Mouse (Mus musculus) erythroid progenitor cell, adult 5-6 weeks (primary cell): ENCODE results near the gene Nfib. TPM values are rescaled to one million over a fixed set of nuclear protein-coding genes. Genes with fewer than 3 reads are reported as not detected.

Experiments used
- ATAC-seq: replicated peaks from 2 replicates; pipeline ENCODE4 v1.8.0; 2016; ENCODE audit warnings: moderate number of reproducible peaks, mild to moderate bottlenecking, moderate TSS enrichment, inconsistent platforms; ENCODE audit not compliant: poor library complexity, low FRiP score, severe bottlenecking
- total RNA-seq, 2 experiments: library from RNA; stranded (forward) in 1 of 2; stranded (reverse) in 1 of 2; fragments of 150-400 nt in 1 of 2; fragments of 186-747, 209-891 nt in 1 of 2; gene quantifications; 2 replicates each; pipeline versions ENCODE4 v1.2.3 to v1.2.4; 2015 to 2017; ENCODE audit warnings: low replicate concordance in 2 of 2

Gene Nfib
- total RNA-seq, 2 experiments from 2014 or later: 1.3 TPM; not detected in 1

DNA sequence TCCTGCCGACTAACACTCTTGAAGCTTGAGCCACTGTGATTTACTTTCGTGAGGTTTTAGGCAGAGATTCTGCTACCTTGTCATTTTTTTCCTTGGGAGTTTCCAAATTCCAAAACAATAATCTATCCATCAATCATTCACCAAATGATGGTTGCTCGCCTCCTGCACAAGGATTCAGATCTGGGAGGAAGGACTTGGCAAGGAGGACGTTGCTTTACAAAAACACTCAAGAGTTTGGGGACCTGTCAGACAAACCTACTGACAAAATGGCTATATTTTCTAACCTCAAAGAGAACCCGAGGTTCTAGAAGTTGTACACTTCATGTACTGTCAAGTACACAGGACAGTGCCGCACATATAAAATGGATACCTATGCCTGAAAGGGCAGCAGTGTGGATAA, 299.0 kb downstream of the Nfib start:
- no peak for ATAC-seq

DNA sequence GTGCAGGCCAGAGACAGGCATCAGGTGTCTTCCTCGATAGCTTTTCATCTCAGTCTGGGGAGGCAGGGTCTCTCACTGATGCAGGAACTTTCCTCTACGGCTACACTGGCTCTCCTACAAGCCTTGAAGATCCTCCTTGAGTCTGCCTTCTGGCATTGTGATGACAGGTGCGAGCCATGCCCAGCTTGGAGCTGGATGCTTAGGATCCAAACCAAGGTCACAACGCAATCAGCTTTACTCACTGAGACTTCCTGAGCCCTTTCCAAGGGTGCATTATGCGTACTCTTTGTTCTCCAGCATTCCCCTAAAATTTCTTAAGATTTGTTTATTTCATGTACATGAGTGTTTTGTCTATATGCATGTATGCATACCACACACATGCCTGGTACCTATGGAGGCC, 299.8 kb downstream of the Nfib start:
- ATAC-seq: no peak

DNA sequence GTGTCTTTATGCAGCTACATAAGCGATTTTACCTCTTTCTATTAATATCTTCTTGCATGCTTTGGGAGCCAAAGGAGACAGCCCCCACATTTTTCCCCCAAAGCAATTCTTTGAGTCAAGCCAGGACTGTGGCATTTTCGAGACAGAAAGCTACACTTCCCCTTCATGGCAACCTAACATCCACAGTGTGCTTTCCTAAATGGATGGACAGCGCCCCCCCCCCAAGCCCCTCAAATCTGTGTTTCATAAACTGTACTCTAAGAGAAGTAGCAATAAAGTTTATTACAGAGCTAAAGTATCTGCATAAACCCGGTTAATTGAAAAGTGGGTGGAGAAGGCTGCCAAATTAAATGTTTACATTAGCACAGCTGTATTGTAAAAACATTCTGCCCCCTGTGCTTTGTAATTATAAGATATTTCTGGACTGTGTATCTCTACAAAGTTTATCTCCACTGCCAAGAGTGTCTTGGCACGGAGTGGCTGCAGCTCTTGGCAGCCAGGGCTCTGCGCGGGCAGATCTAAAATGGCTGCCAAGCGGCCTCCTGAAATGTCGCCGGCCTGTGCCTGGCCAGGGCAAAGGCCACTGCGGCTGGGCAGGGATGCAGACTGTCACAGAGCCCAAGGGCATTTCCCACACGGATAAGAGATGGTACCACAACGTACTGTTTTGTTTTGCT, 301.4 kb downstream of the Nfib start:
- no peak for ATAC-seq

DNA sequence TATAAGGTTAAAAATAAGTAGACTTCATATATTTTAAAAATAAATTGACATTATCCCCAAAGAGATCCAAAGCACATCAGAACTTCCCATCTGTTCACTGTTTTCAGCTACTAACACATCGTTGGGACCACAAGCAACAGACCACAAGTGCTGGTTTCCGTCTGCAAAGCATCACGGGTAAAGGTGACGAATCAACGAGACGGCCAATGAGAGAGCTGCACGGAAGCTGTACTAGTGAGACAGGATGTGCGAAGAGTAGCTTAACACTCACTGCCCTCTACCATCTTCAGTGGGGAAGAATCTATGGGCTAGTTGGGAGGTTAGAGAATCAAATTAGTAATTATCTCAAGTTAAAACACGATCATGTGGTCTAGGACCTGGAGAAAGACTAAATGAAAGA, 302.9 kb downstream of the Nfib start:
- no peak for ATAC-seq

DNA sequence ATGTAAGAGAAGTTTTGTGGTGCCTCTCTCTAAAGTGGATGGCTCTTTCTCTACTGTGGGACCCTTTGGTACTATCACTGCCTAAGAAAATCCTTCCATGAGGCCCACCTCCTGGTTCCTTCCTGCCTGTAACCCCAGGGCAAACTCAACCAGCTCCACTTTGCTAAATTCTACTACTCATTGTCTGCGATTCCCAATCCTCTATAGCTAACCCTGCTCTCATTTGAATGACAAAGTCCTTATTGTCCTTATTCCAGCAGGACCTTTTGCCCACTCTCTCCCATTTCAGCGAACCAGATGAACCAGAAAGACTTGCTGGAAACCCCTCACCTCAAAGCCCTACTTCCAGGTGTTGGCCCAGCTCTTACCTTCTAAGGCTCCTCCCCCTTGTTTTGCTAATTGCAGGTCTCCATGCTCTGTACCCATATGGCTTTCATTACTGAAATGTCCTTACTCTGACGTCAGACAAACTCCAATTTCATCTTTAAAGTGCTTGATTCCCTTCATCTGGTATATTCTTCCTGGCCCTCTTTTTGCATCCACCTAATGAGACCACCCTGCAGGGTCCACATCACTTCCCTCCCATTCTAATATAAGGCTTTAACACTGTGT, 304.0 kb downstream of the Nfib start:
- no peak for ATAC-seq

DNA sequence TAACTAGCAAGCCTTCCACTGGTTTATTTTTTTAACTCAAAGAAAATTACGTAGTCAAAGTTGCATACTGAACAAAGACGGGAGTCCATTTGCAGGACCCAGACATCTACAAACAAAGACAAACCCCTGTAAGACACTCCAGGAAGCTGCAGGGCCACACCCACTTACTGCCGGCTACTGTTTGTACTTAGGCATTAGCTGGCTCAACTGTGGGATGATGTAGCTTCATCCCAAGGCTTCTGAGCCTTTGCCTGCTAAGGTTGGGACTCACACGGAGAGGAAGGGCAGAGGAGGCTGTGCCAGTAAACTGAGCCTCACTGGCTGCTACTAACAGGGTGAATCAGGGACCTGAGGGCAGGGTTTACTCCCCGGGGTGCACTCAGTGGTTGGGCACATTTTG, 305.0 kb downstream of the Nfib start:
- no peak for ATAC-seq

DNA sequence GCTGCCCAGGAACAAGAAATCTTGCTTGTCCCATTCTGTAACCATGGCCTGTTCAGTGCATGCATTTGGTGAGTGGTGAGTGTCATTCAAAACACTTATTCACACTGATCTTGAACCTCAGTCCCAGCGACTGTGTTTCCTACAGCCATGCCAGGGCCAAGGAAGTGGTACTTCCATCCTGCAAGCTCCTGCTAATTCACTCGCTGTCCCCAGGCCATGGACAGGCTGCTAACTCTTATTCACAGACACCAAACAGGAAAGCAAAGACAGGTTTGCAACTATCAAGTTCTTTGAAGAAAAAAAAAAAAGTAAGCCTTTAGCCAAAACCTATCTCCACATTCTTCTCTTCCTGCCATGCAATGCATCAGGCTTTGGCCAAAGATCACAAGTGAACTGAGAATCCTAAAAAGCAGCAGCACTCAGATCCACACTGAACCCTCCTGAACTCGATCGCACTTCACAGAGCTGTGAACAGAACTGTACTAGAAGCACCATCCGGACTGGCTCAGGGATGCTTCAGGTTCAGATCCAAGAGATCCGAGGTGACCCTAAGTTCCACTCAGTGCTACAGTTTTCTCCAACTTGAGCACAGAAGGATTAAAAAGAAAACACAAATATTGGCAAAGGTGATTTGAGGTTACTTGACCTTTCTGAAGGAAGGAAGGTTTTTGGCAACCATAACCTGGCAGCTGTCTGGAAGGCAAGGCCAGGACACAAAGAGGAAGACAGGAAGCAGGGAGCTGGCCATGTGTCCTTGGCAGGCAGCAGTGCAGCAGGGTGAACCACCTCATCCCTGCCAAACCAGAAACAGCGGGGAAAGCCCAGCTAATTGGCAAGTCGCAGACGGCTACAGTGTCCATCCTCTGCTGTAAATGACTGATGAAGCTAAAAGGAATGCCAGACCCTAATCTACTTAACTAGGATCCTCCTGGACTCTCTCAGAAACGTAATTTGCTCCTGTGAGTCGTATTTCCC, 305.9 kb downstream of the Nfib start:
- ATAC-seq: no peak

DNA sequence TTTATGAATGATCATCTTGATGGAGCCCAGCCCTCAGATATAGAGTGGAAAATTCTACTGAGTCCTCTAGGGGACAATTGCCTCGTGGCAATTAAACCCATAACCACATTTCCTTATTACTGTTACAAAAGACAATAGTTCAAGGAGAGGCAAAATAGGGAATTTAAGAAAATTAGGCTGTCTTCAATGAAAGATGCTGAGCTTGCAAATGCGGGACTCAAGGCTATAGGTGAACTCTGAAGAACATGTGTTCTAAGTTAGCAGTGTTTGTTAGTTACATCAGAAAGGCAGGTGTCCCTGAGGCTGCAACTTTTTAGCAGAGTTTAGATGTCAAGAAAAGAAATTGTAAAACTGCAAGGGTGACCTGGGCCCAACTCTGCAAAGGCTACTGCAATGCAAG, 307.3 kb downstream of the Nfib start:
- no peak for ATAC-seq

DNA sequence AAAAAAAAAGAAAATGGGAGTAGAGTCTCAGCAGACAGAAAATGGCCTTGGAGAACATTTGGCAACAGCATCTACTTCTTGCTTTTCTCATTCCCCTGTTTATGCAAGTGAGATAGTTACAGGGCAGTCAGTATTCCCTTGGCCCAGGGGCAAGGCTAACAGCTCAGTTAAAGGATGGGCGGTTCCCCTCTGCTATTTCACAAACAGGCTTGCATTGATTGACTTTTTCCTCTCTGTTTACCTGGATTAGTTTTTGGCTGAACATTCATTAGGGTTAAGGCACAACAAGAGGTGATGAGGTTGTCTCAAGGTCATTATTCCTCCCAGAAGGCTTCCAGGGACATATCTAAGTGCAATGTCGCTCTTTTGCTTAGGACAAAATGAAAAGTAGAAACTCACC, 308.7 kb downstream of the Nfib start:
- no peak for ATAC-seq

DNA sequence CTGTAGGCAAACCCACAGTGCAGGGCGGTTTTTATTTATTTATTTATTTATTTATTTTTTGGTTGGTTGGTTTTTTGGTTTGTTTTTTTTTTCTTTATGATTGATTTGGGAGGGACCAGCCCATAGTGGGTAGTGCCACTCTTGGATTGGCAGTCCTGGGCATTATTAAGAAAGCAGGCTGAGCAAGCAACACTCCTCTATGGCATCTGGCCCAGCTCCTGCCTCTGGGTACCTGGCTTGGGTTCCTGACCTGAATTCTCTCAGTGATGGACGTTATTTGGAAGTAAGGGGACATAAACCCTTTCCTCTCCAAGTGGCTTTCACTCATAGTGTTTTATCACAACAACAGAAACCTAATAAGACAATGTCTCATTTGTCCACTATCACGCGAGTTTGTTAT, 309.5 kb downstream of the Nfib start:
- no peak for ATAC-seq

DNA sequence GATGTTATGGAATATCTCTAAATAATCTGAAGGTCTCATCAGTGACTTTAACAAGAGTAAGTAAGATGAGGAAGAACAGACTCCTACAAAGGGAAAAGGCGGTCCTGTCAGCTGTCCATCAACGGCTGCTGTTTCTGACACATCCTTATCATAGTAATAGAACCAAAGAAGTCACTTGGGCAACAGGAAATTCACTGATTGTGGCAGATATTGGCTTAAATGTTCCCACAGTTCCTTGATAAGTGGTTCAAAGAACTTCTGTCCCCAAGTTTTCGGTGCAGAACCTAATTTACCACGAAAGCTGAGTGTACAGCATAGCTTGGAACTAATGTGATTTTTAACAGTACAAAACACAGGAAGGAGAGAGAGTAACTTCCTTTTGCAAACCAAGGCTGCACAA, 311.2 kb downstream of the Nfib start:
- no peak for ATAC-seq

DNA sequence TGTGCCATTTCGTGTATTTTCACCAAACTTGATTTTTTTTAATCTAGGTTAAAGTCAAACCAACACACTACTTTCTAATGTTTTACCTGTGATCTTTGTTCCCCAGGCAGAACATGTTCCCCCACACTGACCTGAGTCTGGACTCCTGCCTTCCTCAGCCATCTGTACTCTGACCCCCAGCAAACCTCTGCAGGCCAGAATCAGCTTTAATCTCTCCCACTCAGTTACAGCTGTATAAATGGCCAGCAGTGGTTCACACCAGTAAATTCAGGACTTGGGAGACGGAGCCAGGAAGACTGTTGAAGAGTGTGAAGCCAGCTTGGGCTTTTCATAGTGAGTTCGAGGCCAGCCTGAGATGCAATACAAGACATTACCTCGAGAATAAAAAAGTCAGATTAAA, 312.5 kb downstream of the Nfib start:
- ATAC-seq: no peak

DNA sequence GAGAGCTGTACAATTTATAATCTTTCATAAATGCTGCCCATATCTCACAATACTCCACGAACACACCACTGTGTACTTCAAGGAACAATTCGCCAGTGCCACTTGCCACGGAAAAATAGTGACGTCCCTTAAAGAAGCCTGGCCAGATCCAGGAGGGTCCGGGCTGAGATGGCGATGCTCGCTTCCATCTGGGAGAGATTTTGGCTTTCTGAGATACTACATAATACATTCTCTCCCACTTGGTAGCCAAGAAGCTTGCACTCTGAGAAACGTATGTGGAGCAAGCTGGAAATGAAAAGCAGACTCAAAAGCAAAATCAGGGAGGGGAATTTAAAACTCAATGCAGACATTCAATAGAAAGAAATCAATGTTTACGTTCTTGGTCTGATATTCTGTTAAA, 313.1 kb downstream of the Nfib start:
- no peak for ATAC-seq

DNA sequence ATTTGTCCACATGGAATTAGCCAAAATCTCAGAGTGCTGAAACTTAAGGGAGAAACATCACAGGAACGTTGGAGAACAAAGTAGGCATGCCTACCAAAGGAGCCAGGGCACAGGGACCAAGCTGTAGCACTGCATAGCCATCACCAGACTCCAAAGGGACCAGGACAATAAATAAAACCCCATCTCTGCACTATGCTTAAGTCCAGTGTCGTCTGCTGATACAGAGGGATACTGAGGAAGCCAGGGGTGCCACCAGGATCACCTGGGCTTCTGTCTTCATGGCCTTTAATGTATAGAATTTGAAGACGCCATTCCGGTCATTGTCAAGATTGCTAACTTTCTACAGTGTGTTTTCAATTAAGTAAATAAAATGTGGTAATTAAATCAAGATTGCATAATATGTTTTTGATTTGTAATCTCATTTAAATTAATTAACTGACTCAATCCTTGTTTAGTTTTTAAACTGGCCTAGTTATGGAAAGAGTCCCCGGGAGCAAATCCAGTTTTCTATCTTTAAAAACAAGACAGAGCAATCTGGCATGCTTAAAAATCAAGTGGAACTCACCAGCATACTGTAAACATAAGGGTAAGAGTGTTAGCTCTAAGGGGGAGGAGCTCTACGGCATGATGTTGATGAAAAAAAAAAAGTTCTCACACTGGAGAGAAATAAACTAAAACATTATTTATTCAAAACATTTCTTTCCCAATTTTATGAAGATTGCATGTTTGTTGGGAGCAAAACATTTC, 313.7 kb downstream of the Nfib start:
- ATAC-seq: no peak

DNA sequence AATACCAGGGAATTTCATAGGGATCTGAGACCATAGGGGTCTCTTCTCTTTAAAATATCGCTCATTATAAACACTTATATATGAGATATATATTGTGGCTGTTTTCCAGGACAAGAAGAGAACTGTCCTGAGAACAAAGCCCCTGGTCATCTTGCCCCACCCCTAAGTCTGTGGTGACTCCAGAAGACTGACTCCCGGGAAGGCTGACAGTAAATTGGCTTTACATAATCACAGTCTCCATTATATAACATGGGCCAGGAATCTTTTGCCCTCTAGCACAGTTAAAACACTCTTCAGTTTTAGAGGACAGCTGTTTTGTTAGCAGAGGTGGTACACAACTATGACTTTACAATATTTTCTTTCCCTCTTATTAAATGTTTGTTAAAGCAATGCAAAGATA, 315.0 kb downstream of the Nfib start:
- ATAC-seq: no peak

DNA sequence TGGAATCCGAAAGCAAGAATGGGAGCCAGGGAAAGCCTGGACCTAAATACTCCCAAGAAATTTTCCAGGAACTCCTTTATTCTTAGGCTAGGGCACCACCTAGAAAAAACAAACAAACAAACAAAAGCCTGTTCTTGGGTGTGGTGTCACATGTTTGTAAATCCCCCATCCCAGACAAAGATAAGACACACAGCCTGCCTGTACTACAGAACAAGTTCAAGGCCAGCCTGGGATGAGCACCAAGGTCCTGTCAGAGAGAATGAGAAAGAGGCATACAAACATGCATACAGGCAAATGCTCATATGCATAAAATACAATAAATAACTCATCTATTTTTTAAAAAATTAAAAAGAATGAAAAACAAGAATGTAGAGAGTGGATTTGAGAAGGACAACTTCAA, 315.7 kb downstream of the Nfib start:
- no peak for ATAC-seq

DNA sequence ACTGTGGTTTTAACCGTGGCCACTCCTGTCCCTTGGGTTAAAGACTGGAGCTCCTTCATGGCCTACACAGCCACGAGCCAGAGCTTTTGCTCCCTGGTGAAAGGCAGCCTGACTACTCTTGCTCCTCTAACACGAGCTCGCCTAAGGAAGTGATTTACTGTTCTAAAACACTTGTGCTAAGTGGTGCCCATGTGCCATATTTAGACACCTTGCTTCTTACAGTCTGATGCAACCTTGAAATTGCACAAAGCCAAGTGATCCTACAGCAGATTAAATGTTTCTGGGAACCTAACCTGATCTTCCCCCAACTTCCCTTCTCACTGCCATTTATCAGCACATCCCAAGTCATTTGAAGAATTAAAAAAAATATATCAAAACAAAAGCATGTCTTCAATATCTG, 317.9 kb downstream of the Nfib start:
- no peak for ATAC-seq

DNA sequence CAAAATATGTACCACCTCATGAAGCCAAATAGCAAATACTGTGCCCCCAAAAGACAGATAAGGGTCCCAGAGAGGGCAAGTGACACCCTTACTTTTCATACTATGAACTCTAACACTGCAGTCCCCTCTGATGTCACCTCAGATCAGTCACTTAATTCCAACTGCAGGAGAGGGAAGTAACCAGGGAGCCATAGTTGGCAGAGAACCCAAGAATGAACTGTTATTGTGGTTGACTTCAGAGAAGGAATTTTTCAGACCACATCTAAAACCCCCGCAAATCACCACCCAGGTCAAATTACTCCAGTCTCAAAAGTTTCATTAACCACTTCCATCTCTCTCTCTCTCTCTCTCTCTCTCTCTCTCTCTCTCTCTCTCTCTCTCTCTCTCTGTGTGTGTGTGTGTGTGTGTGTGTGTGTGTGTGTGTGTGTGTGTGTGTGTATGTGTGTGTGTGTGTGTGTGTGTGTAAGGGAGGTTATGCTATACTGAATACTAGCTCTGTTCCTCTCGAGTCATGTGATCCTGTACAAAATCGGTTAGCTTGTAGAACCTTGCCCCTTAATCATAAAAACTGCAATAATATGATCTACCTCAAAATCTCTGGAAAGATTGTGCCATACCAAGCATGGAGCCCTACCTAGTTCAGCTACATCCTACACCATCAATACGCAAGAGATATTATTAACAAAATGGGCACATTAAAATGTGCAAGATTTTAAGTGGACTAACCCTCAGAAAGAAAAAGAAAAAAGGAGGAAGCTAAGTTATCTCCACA, 319.1 kb downstream of the Nfib start:
- ATAC-seq: no peak

DNA sequence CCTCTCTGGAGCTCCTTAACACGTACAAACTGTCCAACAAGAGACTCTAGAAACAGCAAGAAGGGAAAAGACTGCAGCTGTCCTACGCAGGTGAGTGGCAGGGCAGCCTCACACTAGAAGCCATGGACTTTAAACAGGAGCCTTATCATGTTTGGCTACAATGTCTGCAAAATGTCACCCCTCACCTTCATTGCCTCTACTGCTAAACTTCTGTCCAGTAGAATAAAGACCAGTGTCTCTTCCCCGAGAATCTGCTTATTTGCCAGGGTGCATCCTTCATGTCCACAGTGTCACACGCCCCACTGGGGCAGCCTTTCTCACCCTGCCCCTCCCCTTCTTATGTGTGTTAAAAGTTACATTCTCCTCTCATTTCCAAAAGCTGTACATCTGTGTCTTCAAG, 319.9 kb downstream of the Nfib start:
- no peak for ATAC-seq
